Mouse (Mus musculus) right cerebral cortex, postnatal 4 days (tissue): ENCODE results near the gene Wdr54.
"Not testable (repeated sequence)": the region's sequence is repeated elsewhere in the genome, so short reads cannot be mapped to it uniquely, and the experiment has no call there.

Experiments used
- DNase-seq: peaks from one replicate; pipeline ENCODE4 v3.0.0-alpha.2; 2022

The Wdr54 gene

GRCm38 (mm10) chr6:83156259-83156684 is at the start of gene Wdr54, which contains the start of gene 1700003E16Rik:
Gene Wdr54 (minus strand): TSS chr6:83156397.
Gene 1700003E16Rik (plus strand): TSS chr6:83156404.
- DNase-seq: peak; percentile 77

DNA sequence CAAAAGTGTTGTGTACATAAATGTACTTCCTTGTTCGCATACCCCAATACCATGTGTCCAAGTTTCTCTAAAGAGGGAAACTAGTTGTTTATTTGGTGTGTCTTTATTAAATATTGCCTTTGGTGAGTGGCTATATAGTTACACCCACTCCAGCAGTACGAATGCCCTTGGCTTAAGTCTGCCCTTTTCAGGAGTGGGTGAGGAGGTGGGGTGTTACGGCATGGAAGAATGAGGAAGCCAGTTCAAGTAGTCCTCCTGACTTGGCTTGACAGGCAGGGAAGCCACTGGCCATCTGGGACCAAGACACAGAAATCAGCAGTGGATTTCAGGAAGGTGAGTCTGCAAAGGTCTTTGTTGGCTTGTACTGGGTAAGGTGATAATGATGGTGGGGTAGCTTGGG is 49.7 kb upstream of the Wdr54 start:
- no peak for DNase-seq

- DNase-seq: no peak
Measured at GRCm38 (mm10) chr6:83203320-83203719, 47.1 kb upstream of the Wdr54 start.

DNA sequence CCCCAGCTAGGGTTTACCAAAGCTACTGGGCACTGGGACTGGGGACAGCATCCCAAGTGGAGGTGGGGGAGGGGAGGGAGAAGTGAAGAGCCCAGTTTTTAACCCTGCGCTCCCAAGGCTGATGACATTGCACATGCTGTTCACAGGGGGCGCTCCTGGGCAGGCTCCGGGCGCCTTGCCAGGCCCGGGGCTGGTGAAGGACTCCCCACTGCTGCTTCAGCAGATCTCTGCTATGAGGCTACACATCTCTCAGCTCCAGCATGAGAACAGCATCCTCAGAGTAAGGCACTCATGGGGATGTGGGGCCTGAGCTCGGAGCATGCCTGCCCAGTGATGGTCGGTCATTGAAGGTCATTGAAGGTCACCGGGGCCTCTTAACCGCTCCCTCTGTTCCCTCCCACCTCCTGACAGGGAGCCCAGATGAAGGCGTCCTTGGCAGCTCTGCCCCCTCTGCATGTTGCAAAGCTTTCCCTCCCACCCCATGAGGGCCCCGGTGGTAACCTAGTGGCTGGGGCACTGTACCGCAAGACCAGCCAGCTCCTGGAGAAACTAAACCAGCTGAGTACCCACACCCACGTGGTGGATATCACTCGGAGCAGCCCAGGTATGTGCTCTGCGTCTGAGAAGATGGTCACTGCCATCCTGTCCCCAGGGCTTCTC is 41.3 kb upstream of the Wdr54 start:
- peak; percentile 66 for DNase-seq

DNA sequence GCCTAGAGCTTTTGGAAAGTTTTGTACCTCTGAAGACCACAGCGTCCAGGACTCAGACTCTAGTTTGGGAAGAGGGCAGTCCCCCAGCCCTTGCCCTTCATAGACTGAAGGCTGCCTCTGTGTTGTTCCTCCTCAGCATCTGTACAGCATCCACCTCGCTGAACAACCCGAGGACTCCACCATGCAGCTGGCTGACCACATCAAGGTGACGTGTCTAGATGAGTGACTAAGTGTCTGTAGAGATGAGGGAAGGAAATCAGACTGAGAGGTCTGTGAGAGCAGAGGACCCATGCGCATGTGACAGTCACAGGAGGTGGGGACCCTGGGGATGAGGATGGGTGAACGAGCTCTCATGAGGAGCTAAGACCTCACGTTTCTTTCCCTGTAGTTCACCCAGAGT is 37.4 kb upstream of the Wdr54 start:
- no peak for DNase-seq

DNA sequence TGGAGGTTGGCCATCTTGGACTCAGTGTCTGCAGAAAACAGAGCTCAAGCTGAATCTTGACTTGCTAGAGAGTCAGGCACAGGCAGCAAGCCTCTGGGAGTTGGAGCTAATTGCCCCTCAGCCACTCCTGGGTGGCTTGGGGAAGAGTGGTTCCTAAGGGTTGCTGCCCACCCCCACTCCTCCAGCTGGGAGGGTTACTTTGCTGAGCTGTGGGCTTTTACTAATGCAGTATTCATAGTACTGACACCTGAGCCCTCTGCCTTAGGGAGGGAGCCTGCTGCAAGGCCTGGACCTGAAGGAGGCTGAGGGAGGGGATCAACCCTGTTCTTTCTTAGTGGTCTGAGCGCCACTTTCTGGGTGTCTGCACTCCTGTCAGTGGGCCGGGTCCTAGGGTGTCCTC is 30.7 kb upstream of the Wdr54 start:
- DNase-seq: no peak

- DNase-seq: peak; percentile 80
Measured at GRCm38 (mm10) chr6:83185895-83186861, 30.0 kb upstream of the Wdr54 start.

DNA sequence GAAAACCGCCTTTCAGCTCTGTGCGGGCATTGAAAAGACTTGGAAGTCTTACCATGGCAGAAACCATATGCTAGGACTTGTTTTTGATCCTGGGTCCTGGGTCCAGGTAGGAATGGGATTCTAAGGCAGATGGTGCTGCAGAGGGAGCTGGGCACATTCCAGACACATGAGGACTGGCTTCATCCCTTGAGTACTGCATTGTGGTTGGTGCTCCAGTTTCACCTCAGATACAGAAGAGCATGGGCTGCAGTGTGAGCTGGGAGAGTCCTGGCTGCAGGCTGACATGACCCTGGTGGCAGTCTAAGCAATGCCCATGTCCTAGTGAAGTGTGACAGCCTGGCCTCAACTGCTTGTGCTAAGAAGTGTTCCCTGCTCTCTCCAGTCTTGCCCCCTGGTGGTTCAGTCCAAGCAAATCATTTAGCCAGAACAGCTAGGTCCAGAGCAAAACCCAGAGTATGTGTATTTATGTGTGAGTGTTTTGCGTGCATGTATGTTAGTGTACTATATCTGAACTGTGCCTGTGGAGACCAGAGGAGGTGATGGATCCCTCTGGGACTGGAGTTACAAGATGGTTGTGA is 28.8 kb upstream of the Wdr54 start:
- no peak for DNase-seq

DNA sequence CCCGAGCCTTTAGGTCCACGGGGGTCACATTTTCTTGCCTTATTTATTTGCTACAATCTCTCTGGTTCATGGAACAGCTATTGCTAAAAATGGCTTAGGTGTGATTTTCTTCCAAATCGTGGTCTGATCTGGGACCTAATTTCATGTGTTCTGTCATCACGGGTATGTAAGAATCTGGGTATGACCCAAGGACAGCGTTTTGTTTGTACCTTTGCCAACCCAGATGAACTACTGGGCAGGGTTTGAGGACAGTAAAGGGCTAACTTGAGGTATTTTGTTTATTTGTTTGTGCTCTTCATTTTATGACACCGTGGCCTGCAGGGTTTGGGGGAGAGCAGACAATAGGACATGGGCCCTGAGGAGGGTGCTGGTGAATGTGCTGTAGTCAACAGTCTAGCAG is 24.4 kb upstream of the Wdr54 start:
- no peak for DNase-seq

DNA sequence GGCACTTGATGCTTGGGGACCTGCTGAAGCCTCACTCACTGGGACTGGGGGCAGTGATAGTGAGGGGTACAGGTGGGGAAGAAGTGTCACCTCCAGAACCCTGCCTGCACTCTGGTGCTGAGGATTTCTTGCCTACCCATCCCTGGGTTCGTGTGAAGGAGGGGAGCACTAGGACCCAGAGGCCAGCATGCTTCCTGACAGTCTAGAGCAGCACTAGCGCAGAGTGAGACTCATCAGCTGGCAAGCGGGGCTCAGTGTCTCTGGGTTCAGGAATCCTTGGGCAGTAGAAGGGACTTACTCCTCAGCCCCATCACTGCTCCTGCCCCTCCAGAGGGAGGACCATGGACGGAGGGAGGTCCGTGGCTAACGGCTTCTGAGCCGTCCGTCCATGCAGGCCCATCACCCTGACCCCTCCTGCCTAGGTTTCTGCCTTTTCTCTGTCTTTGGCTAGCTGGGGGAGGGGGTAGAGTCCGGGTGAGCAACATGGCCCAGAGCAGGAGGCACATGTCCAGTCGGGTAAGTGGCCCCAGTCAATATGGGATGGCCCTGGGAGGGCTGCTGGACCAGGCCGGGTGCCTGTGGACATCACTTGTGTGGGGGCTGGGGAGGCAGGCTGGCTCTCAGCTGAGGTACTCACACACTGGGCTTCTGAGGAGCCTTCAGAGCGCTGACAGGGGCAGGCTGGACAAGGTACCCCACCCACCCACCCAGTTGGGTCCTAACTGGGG is 23.4 kb upstream of the Wdr54 start:
- DNase-seq: peak; percentile 61

GRCm38 (mm10) chr6:83175996-83176395 is 19.8 kb upstream of the Wdr54 start:
- no peak for DNase-seq

- DNase-seq: no peak
Measured at GRCm38 (mm10) chr6:83172240-83172920, 16.2 kb upstream of the Wdr54 start.

- DNase-seq: no peak
Measured at GRCm38 (mm10) chr6:83171063-83171462, 14.9 kb upstream of the Wdr54 start.

- no peak for DNase-seq
Measured at GRCm38 (mm10) chr6:83169872-83170271, 13.7 kb upstream of the Wdr54 start.

DNA sequence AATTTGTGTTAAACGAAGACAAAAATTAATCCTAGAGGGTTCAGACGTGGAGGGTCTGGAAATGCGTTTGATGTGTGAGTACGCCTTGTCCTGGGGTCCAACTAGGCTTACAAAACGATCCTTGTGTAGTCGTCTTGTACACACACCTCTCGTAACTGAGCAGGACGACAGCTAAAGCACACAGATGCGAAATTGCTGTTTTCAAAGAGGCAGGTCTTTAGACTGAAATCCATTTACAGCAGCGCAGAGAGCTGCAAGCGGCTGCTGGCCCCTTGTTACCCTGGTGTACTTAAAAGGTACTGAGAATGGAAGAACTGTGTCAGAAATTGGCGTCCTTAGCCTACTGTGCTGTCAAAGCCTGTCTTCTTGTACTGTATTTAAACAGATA is 10.0 kb upstream of the Wdr54 start:
- DNase-seq: no peak

GRCm38 (mm10) chr6:83165607-83166242 is 9.5 kb upstream of the Wdr54 start, which contains the start of gene Dctn1:
Gene Dctn1 (plus strand): TSS chr6:83165920.
- peak; percentile 95 for DNase-seq

GRCm38 (mm10) chr6:83165026-83165606 is 8.9 kb upstream of the Wdr54 start:
- no peak for DNase-seq

- DNase-seq: peak; percentile 73
Measured at GRCm38 (mm10) chr6:83162701-83163100, 6.5 kb upstream of the Wdr54 start.

GRCm38 (mm10) chr6:83161921-83162641 is 5.9 kb upstream of the Wdr54 start:
- no peak for DNase-seq

DNA sequence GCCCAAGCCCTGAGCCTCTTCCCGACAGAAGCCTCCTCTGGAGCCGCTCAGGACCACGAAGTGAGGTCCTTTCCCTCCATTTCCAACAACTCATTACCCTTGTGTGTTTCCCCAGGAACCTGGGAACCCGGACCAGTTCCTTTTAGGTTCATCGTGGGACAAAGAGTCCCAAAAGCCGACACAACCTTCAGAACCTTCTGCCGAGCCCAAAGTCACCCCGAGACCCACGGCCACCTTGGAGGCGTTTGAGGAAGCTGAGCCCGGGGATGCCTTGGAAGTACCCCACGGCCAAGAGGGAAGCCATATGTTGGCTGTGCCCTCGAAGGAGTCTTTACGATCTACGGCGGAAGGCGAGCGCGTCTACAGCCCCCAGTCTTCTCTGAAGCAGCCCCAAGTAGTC is 5.2 kb upstream of the Wdr54 start:
- DNase-seq: no peak

DNA sequence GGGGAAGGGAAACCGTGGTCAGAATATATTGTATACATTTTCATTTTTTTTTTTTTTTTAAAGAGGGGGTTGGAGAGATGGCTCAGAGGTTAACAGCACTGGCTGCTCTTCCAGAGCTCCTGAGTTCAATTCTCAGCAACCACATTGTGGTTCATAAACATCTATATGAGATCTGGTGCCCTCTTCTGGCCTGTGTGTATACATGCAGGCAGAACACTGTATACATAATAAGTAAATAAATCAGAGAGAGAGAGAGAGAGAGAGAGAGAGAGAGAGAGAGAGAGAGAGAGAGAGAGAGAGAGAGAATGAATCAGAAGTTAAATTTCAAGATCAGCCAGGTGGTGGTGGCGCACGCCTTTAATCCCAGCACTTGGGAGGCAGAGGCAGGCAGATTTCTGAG is 3.3 kb upstream of the Wdr54 start:
- not testable (repeated sequence) for DNase-seq
